Mouse (Mus musculus): ENCODE measurements around the gene Ascl2. TPM values are rescaled to one million over a fixed set of nuclear protein-coding genes. Genes with fewer than 3 reads are reported as not detected.

The Ascl2 gene
- polyA plus RNA-seq, 1 experiment from 2014 or later = 12.7 TPM

DNA sequence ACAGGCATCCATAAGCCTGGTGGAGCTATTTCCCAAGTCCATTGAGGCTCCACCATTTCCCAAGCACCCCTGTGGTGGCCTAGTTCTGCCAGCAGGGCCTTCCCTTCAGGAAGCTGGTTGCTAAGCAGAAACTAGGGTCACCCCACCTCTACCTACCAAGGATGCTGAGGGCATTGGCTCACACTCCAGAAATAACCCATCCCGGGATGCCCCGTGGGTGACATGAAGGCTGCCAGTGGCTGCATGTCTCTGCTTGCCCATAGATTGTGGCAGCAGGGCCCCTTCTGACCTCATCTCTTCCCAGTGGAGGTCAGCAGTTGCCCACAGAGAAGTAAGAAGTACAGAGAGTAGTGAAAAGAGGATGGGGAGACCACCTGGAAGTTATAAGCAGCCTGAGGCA lies 39.5 kb downstream of the Ascl2 start:
- Histone ChIP-seq H3K27me3 (replicated peaks; ENCODE audit: control insufficient read depth, insufficient read depth, low read length) (no peaks in the 10 kb centered on the region), H3K4me1 (ENCODE audit: control insufficient read depth, insufficient read depth, low read length) (peaks cover 6% of the 10 kb centered on the region; the same call in 1 of the 2 replicates), H3K27ac (ENCODE audit: low read length) (no peak overlapping the region), H3K9ac (ENCODE audit: low read depth, low read length) (no peak overlapping the region), H3K4me3 (ENCODE audit: low read length) (no peak overlapping the region), H3K36me3 (ENCODE audit: control insufficient read depth, insufficient read depth, low read length) (no peaks in the 10 kb centered on the region), H3K4me2 (ENCODE audit: low read depth, low read length) (no peak overlapping the region), H3K9me3 (ENCODE audit: control insufficient read depth, low read length) (no peaks in the 10 kb centered on the region)
- WGBS = 87% methylated on average over 2 of the region's 2 CpGs
- ATAC-seq = no peak

DNA sequence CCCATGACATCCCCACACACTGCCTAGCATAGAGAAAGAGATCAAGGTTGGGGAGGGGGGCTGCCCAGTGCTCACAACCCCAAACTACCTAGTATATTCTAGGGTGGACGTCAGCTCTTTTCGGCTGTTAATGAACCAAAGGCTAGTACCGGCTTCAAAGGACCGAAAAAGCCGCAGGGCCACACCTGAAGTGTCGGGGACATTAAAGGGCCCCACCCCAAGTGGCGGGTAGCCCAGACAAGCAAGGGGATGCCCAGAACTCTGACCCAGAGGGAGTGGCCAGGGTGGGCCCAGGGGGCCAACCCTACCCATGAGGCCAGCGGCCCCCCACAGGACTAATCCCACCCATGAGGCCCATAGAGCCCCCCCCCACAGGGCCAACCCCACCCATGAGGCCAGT lies 41.8 kb downstream of the Ascl2 start:
- ATAC-seq = peak; percentile 39
- 69% methylated on average over 8 of the region's 8 CpGs for WGBS
- no peaks in the 10 kb centered on the region for H3K36me3 ChIP-seq (ENCODE audit: control insufficient read depth, insufficient read depth, low read length)

DNA sequence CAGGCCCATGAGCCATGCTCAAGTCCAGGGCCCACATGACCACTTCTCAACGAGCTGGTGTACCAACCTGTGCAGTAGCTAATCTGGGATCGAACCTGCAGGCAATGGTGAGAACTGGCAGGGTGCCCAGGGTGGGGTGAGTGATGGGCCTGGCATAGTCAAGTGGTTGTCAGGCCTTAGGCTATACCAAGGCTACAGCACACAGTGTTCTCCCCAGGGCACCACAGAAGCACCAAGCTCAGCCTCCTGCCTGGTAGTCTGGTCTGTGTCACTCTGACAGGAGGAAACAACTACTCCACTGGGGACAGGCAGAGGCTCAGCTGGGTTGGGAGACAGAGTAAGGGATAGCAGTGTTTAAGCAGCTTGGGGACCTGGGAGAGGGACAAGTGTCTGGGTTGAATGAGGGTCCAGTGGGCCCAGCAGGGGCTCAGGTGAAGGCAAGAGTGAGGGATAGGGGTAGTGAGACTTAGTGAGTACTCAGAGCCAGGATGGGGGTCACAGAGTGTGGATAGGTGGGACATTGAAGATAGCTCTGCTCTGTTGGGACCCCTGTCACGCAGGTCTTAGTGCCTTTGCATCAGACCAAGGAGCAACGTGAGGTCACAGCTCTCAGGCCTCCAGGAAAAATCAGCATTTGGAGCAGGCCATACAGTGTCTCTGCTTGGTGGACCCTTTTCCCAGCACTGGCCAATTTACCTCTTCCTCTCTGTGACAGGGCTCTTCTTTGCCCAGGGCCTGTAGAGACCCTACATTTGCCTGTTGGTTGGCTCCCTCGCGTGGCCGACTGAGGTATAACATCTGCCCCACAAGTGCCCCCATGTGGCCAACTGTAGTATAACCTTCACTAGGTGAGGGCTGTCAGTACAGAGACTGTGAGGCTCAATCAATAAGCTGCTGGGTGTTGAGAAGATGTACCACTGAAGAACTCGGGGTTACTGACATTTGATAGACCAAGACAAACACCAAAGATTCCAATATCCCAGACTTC lies 50.1 kb downstream of the Ascl2 start:
- Histone ChIP-seq H3K4me1 (ENCODE audit: control insufficient read depth, insufficient read depth, low read length) (no peaks in the 10 kb centered on the region), H3K9me3 (ENCODE audit: control insufficient read depth, low read length) (no peaks in the 10 kb centered on the region), H3K9ac (ENCODE audit: low read depth, low read length) (no peak overlapping the region), H3K27me3 (replicated peaks; ENCODE audit: control insufficient read depth, insufficient read depth, low read length) (no peaks in the 10 kb centered on the region), H3K36me3 (ENCODE audit: control insufficient read depth, insufficient read depth, low read length) (no peaks in the 10 kb centered on the region), H3K4me2 (ENCODE audit: low read depth, low read length) (no peak overlapping the region), H3K4me3 (ENCODE audit: low read length) (no peak overlapping the region), H3K27ac (ENCODE audit: low read length) (no peak overlapping the region)
- WGBS = 33% methylated on average over 8 of the region's 8 CpGs
- peak; percentile 65 for ATAC-seq

More for the DNA sequence above, 41.8 kb downstream of the Ascl2 start:
- no peaks in the 10 kb centered on the region for H3K9me3 ChIP-seq (ENCODE audit: control insufficient read depth, low read length)
- no peaks in the 10 kb centered on the region for H3K27me3 ChIP-seq (replicated peaks; ENCODE audit: control insufficient read depth, insufficient read depth, low read length)
- H3K4me1 ChIP-seq (ENCODE audit: control insufficient read depth, insufficient read depth, low read length) = peaks cover 4% of the 10 kb centered on the region; the same call in 1 of the 2 replicates
- no peak overlapping the region for H3K9ac ChIP-seq (ENCODE audit: low read depth, low read length)
- H3K4me2 ChIP-seq (ENCODE audit: low read depth, low read length) = no peak overlapping the region
- H3K4me3 ChIP-seq (ENCODE audit: low read length) = no peak overlapping the region
- H3K27ac ChIP-seq (ENCODE audit: low read length) = no peak overlapping the region

DNA sequence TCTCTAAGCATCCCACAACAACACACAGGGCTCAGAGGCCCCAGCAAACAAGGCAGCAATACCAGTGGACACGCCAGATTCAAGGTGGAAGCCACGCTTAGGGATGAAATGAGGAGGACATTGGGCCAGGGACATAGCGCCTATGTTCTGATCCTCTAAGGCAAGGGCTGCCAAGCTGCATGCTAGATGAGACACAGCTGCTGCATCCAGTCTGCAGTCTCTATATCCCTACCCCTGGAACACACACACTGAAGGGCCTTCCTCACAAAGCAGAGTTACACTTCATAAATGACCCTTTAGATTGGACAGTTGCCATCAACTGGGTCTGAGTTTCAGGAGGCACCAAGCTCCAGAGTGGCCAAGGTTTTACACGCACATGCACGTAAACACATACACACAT lies 51.4 kb downstream of the Ascl2 start:
- no peak for ATAC-seq
- Histone ChIP-seq H3K9me3 (ENCODE audit: control insufficient read depth, low read length) (no peaks in the 10 kb centered on the region), H3K36me3 (ENCODE audit: control insufficient read depth, insufficient read depth, low read length) (no peaks in the 10 kb centered on the region), H3K4me3 (ENCODE audit: low read length) (no peak overlapping the region), H3K27ac (ENCODE audit: low read length) (no peak overlapping the region), H3K27me3 (replicated peaks; ENCODE audit: control insufficient read depth, insufficient read depth, low read length) (no peaks in the 10 kb centered on the region), H3K4me2 (ENCODE audit: low read depth, low read length) (no peak overlapping the region), H3K4me1 (ENCODE audit: control insufficient read depth, insufficient read depth, low read length) (no peaks in the 10 kb centered on the region), H3K9ac (ENCODE audit: low read depth, low read length) (no peak overlapping the region)
- 77% methylated on average over 5 of the region's 5 CpGs for WGBS

Other genes starting within 250 kb of the Ascl2 start
- 236 and 308 TPM in 2 replicates for gene Ins2, start 225.9 kb downstream of the Ascl2 start, polyA plus RNA-seq (2015; fragmentation: Nextera tagmentation; extraction: Ambion mirVana)
- 2.1 and 3.3 TPM in 2 replicates for gene Th, start 38.1 kb downstream of the Ascl2 start, polyA plus RNA-seq (2015; fragmentation: Nextera tagmentation; extraction: Ambion mirVana)
- 2.4 and 3.1 TPM in 2 replicates for gene Tspan32, start 35.8 kb upstream of the Ascl2 start, polyA plus RNA-seq (2015; fragmentation: Nextera tagmentation; extraction: Ambion mirVana)
- 391 and 421 TPM in 2 replicates for gene Cd81, start 83.5 kb upstream of the Ascl2 start, polyA plus RNA-seq (2015; fragmentation: Nextera tagmentation; extraction: Ambion mirVana)
- 67.9 and 74.7 TPM in 2 replicates for gene Tssc4, start 100.0 kb upstream of the Ascl2 start, polyA plus RNA-seq (2015; fragmentation: Nextera tagmentation; extraction: Ambion mirVana)
- gene Trpm5, start 125.4 kb upstream of the Ascl2 start, polyA plus RNA-seq (2015; fragmentation: Nextera tagmentation; extraction: Ambion mirVana) = 7.9 and 8.0 TPM in 2 replicates
- 9.7 and 10.8 TPM in 2 replicates for gene Kcnq1, start 137.1 kb upstream of the Ascl2 start, polyA plus RNA-seq (2015; fragmentation: Nextera tagmentation; extraction: Ambion mirVana)

Data from intestine, embryonic 16.5 days (tissue).